ENCODE assay signal across 18 mouse cellular contexts in genomic region chr1:194108132-194108531, GRCm38 (mm10).
DNase-seq lines count a peak whose midpoint lies in the region; ATAC-seq and TF ChIP-seq lines count a peak whose summit lies in the region.
"Had no signal": no experiment of that assay in that cellular context is flagged by ENCODE, and none has a peak within 500 bp of the region (broad histone marks: within the 10 kb centered on the region; RNA-seq: fewer than 3 reads in every experiment).

No protein-coding gene starts in this region.

- H3K27ac ChIP-seq in limb, embryonic 11.5 days (replicated peaks; ENCODE audit: low read depth, low read length): no peak overlapping the region
- no peak overlapping the region for H3K27ac ChIP-seq in limb, embryonic 10.5 days
- no peak overlapping the region for H3K27ac ChIP-seq in embryonic facial prominence, embryonic 10.5 days (replicated peaks)
- no peak overlapping the region for H3K27ac ChIP-seq in heart, adult 2 months
- H3K27ac ChIP-seq: intestine, embryonic 15.5 days; kidney, embryonic 15.5 days; liver, embryonic 14.5 days had no signal

- peak; percentile 48; the same call in 1 of the 2 replicates for ATAC-seq in limb, embryonic 11.5 days (ENCODE audit: insufficient number of reproducible peaks, low FRiP score, low TSS enrichment, low read depth)
- no peak for ATAC-seq in activated CD4-positive, CD25-positive, alpha-beta regulatory T cell, adult 4 months
- ATAC-seq: lung, postnatal 0 days had no signal

- TF ChIP-seq CTCF in heart, adult 2 months (IDR thresholded peaks at IDR 0.05): no peak

- DNase-seq in limb, embryonic 11.5 days (ENCODE audit: low spot score): peak; percentile 27
- no peak for DNase-seq in limb, embryonic 10.5 days (ENCODE audit: low spot score)
- DNase-seq in urinary bladder, postnatal 14 days (ENCODE audit: low spot score): peak; percentile 10
- no peak for DNase-seq in urinary bladder, postnatal 36 days (ENCODE audit: low spot score in 2 of 2)
- DNase-seq in embryonic facial prominence, embryonic 10.5 days (ENCODE audit: low spot score): peak; percentile 27
- peak; percentile 13 for DNase-seq in yolk sac, embryonic 10.5 days (ENCODE audit: low spot score)
- no peak for DNase-seq in heart, adult 2 months
- DNase-seq: adrenal gland, adult 2 months; cerebellum, adult 2 months; gastrocnemius, postnatal 10 days; thymus, postnatal 25 days had no signal

- no peak overlapping the region for H3K9ac ChIP-seq in limb, embryonic 11.5 days (ENCODE audit: low read length)
- no peak overlapping the region for H3K9ac ChIP-seq in heart, adult 2 months (ENCODE audit: low read depth, low read length)
- H3K9ac ChIP-seq: hindbrain, embryonic 12.5 days; intestine, embryonic 15.5 days; kidney, embryonic 15.5 days; liver, embryonic 14.5 days had no signal

- H3K4me2 ChIP-seq in limb, embryonic 11.5 days (ENCODE audit: low read depth, severe bottlenecking): no peak overlapping the region
- H3K4me2 ChIP-seq: hindbrain, embryonic 12.5 days; intestine, embryonic 15.5 days; kidney, embryonic 15.5 days had no signal

- no peak for TF ChIP-seq EP300 in heart, adult 2 months (IDR thresholded peaks at IDR 0.05; ENCODE audit: insufficient read depth, low read depth, low read length)

- TF ChIP-seq POLR2A in heart, adult 2 months (IDR thresholded peaks at IDR 0.05; ENCODE audit: insufficient read depth, low read depth, low read length): no peak

- no peaks in the 10 kb centered on the region for H3K4me1 ChIP-seq in limb, embryonic 11.5 days (ENCODE audit: control insufficient read depth, insufficient read depth, low read length)
- H3K4me1 ChIP-seq in limb, embryonic 10.5 days: peaks cover 9% of the 10 kb centered on the region; the same call in 1 of the 2 replicates
- H3K4me1 ChIP-seq in embryonic facial prominence, embryonic 10.5 days: peaks cover 23% of the 10 kb centered on the region
- H3K4me1 ChIP-seq in heart, adult 2 months (ENCODE audit: control insufficient read depth, insufficient read depth, low read length): no peaks in the 10 kb centered on the region
- H3K4me1 ChIP-seq: intestine, embryonic 15.5 days; megakaryocyte, embryonic 14.5 days had no signal

- H3K27me3 ChIP-seq in limb, embryonic 11.5 days (ENCODE audit: control insufficient read depth, insufficient read depth, low read length): peaks cover 20% of the 10 kb centered on the region
- H3K27me3 ChIP-seq in limb, embryonic 10.5 days (ENCODE audit: low read depth, poor library complexity, severe bottlenecking): peaks cover 73% of the 10 kb centered on the region
- H3K27me3 ChIP-seq in embryonic facial prominence, embryonic 10.5 days (replicated peaks; ENCODE audit: low read depth, poor library complexity, severe bottlenecking): peaks cover 62% of the 10 kb centered on the region
- H3K27me3 ChIP-seq in heart, adult 2 months (ENCODE audit: control insufficient read depth, insufficient read depth, low read length): no peaks in the 10 kb centered on the region
- H3K27me3 ChIP-seq: hindbrain, embryonic 12.5 days; intestine, embryonic 15.5 days; kidney, embryonic 15.5 days had no signal

- no peaks in the 10 kb centered on the region for H3K79me2 ChIP-seq in heart, adult 2 months (replicated peaks; ENCODE audit: control insufficient read depth, insufficient read depth, low read length)

- H3K36me3 ChIP-seq in limb, embryonic 11.5 days (ENCODE audit: control insufficient read depth, insufficient read depth, low read length): no peaks in the 10 kb centered on the region
- H3K36me3 ChIP-seq in limb, embryonic 10.5 days: no peaks in the 10 kb centered on the region
- H3K36me3 ChIP-seq in embryonic facial prominence, embryonic 10.5 days (replicated peaks): no peaks in the 10 kb centered on the region
- H3K36me3 ChIP-seq in heart, adult 2 months (ENCODE audit: control insufficient read depth, insufficient read depth, low read length): no peaks in the 10 kb centered on the region
- H3K36me3 ChIP-seq: hindbrain, embryonic 12.5 days; intestine, embryonic 15.5 days; kidney, embryonic 15.5 days had no signal

- H3K9me3 ChIP-seq in limb, embryonic 11.5 days (ENCODE audit: control insufficient read depth, low read length): no peaks in the 10 kb centered on the region
- no peaks in the 10 kb centered on the region for H3K9me3 ChIP-seq in limb, embryonic 10.5 days (replicated peaks)
- H3K9me3 ChIP-seq in embryonic facial prominence, embryonic 10.5 days: no peaks in the 10 kb centered on the region
- H3K9me3 ChIP-seq: hindbrain, embryonic 12.5 days; intestine, embryonic 15.5 days; kidney, embryonic 15.5 days had no signal

- H3K4me3 ChIP-seq in limb, embryonic 11.5 days (ENCODE audit: low read depth, low read length): no peak overlapping the region
- H3K4me3 ChIP-seq in limb, embryonic 10.5 days: no peak overlapping the region
- no peak overlapping the region for H3K4me3 ChIP-seq in embryonic facial prominence, embryonic 10.5 days
- no peak overlapping the region for H3K4me3 ChIP-seq in heart, adult 2 months
- H3K4me3 ChIP-seq: hindbrain, embryonic 12.5 days; intestine, embryonic 15.5 days; kidney, embryonic 15.5 days; megakaryocyte, embryonic 14.5 days had no signal

- intact Hi-C loops in heart, adult 2 months (cut with DNase I): no loop called here

- 26% methylated on average over 2 of the region's 2 CpGs for WGBS in limb, embryonic 11.5 days
- WGBS in limb, embryonic 10.5 days: 32% methylated on average over 2 of the region's 2 CpGs
- WGBS in embryonic facial prominence, embryonic 10.5 days: 14% methylated on average over 2 of the region's 2 CpGs
- 81% methylated on average over 2 of the region's 2 CpGs for WGBS in heart, adult 2 months

Comparison
In these comparisons a context has a peak if more than half of its experiments do, and no peak if none do; other contexts are left out.
1. DNase-seq: peak in limb, embryonic 11.5 days (single experiment), urinary bladder, postnatal 14 days (single experiment), embryonic facial prominence, embryonic 10.5 days (single experiment) and yolk sac, embryonic 10.5 days (single experiment); none in limb, embryonic 10.5 days (single experiment), urinary bladder, postnatal 36 days (0 of 2) and heart, adult 2 months (0 of 2).